20 mouse cellular contexts compared by ENCODE assay signal in genomic region chr11:121720752-121721151, GRCm38 (mm10).
"Had no signal": no experiment of that assay in that cellular context is flagged by ENCODE, and none has a peak within 500 bp of the region (broad histone marks: within the 10 kb centered on the region; RNA-seq: fewer than 3 reads in every experiment).

No protein-coding gene starts in this region.

- H3K4me2 ChIP-seq: liver, embryonic 11.5 days; liver, embryonic 13.5 days; liver, embryonic 15.5 days; lung, embryonic 15.5 days; midbrain, embryonic 12.5 days; midbrain, embryonic 15.5 days; neural tube, embryonic 13.5 days; neural tube, embryonic 15.5 days had no signal

- ATAC-seq: liver, postnatal 0 days; midbrain, embryonic 15.5 days had no signal

- H3K9me3 ChIP-seq: liver, embryonic 13.5 days; liver, embryonic 15.5 days; lung, embryonic 15.5 days; midbrain, embryonic 10.5 days; midbrain, embryonic 12.5 days; midbrain, embryonic 15.5 days; neural tube, embryonic 13.5 days; neural tube, embryonic 15.5 days had no signal

- H3K36me3 ChIP-seq: liver, embryonic 13.5 days; liver, embryonic 15.5 days; midbrain, embryonic 12.5 days; midbrain, embryonic 15.5 days; neural tube, embryonic 13.5 days had no signal

- H3K4me1 ChIP-seq: liver, embryonic 13.5 days; liver, embryonic 15.5 days; midbrain, embryonic 10.5 days; midbrain, embryonic 12.5 days; midbrain, embryonic 15.5 days; neural tube, embryonic 15.5 days had no signal

- DNase-seq: liver, embryonic 13.5 days; liver, postnatal 0 days; lung, adult 2 months; retina, postnatal 1 day; right cerebral cortex, adult 18-20 months; right cerebral cortex, postnatal 25 days; right cerebral cortex, postnatal 4 days; spleen, adult 18-20 months; thymus, adult 18-20 months; thymus, postnatal 14 days; thymus, postnatal 36 days had no signal

- H3K9ac ChIP-seq: liver, embryonic 13.5 days; liver, embryonic 15.5 days; liver, postnatal 0 days; lung, embryonic 15.5 days; midbrain, embryonic 12.5 days; midbrain, embryonic 15.5 days; neural tube, embryonic 13.5 days; neural tube, embryonic 15.5 days had no signal

- H3K27ac ChIP-seq: liver, embryonic 13.5 days; liver, embryonic 15.5 days; lung, embryonic 15.5 days; midbrain, embryonic 10.5 days; midbrain, embryonic 12.5 days; midbrain, embryonic 15.5 days; neural tube, embryonic 13.5 days; neural tube, embryonic 15.5 days had no signal

- H3K27me3 ChIP-seq: liver, embryonic 13.5 days; liver, embryonic 15.5 days; lung, embryonic 15.5 days; midbrain, embryonic 12.5 days; midbrain, embryonic 15.5 days; neural tube, embryonic 13.5 days; neural tube, embryonic 15.5 days had no signal

- H3K4me3 ChIP-seq: liver, embryonic 13.5 days; liver, embryonic 15.5 days; lung, embryonic 15.5 days; midbrain, embryonic 10.5 days; midbrain, embryonic 12.5 days; midbrain, embryonic 15.5 days; myocyte; neural tube, embryonic 13.5 days; neural tube, embryonic 15.5 days had no signal
